Mouse (Mus musculus): ENCODE data around the gene Hsd17b13. TPM values are rescaled to one million over a fixed set of nuclear protein-coding genes. Genes with fewer than 3 reads are reported as not detected.
"Not testable (repeated sequence)": the region's sequence is repeated elsewhere in the genome, so short reads cannot be mapped to it uniquely, and the experiment has no call there.

Hsd17b13 gene
- total RNA-seq (2021): 3.9 and 81.6 TPM in 2 replicates
- long read RNA-seq, experiment 1: 0 reads
- long read RNA-seq, experiment 2, transcript Hsd17b13-202 (7 exons, 1,310 nt): major isoform, 34 of 36 reads
- long read RNA-seq, experiment 2, partial matches to known transcripts: 2 of 36 reads
- long read RNA-seq, experiment 2, other reads (novel, unspliced or antisense): 0 of 36 reads

DNA sequence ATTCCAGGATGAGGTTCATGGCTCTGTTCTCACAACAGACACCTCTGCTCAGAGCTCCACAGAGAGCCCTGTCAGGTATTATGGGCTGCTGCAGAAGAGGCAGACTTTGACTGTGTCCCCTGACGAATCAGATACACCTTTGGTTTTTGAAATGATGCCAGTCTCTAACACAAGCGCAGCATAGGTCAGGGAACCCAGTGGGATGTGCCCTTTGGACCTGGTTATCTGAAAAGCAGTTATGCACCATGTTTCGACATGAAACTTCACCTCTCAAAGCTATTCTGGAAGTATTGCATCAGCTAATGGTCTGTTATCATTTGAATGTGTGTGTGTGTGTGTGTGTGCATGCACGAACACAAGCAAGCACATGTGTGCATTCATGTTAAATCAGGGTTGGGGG is at the start of gene Hsd17b13:
TSS of gene Hsd17b13 (minus strand) at position 114 of the 400 bp plus-strand sequence.
- DNase-seq: no peak

DNA sequence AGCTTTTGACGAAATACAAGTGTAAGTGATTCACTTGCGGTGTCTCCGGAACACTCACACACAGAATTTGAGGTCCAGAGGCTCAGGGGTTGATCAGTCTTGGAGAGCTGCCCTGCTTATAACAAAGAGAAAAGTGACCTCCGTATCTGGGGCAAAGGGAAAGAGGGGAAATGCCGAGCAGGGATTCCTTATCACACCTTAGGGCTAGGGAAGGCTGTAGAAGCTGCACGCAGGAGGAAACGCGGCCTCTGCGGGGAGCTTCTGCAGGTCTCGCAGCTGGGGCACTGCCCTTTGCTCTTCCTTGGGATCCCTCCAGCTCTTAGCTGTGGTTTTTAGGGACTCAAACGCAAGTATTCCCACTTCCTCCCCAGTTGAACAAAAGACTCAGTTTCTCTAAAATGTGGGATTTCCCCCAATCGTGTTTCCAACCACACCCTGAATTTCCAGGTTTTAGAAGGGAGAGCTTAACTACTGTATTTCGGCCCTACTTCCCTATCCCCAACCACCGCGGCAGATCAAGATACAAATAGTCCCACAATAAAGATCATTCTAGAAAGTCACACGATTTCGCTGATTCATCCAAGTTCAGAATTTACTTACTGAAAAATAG is 48.1 kb upstream of the Hsd17b13 start:
- DNase-seq: peak; percentile 9

DNA sequence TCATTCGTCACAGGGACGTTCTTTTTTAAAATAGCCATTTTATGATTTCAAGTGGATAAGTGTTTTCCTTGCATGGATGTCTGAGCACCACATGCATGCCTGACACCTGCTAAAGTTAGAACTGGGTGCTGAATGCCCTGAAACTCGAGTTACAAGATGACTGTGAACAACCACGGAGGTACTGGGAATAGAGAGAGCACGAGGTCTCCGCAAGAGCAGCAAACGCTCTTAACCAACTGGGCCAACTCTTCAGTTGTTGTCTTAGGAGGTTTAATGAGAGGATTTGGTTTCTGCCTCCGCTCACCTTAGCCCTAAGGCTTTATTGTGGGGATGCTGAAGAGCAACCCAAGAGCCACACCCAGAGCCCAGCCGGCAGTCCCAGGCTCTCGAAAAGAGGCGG is 47.6 kb upstream of the Hsd17b13 start:
- DNase-seq: no peak

DNA sequence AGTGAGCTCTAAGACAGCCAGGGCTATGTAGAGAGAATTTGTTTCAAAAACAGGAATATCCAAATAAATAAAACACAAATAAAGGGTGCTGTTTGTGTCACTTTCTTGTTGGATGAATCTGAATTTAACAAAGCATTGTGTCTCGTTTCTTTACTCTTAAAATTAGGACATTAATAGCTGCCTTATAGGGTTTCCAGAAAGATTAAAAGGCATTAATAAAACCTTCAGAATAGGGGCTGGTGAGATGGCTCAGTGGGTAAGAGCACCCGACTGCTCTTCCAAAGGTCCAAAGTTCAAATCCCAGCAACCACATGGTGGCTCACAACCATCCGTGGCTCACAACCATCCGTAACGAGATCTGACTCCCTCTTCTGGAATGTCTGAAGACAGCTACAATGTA is 47.0 kb upstream of the Hsd17b13 start:
- DNase-seq: not testable (repeated sequence)

DNA sequence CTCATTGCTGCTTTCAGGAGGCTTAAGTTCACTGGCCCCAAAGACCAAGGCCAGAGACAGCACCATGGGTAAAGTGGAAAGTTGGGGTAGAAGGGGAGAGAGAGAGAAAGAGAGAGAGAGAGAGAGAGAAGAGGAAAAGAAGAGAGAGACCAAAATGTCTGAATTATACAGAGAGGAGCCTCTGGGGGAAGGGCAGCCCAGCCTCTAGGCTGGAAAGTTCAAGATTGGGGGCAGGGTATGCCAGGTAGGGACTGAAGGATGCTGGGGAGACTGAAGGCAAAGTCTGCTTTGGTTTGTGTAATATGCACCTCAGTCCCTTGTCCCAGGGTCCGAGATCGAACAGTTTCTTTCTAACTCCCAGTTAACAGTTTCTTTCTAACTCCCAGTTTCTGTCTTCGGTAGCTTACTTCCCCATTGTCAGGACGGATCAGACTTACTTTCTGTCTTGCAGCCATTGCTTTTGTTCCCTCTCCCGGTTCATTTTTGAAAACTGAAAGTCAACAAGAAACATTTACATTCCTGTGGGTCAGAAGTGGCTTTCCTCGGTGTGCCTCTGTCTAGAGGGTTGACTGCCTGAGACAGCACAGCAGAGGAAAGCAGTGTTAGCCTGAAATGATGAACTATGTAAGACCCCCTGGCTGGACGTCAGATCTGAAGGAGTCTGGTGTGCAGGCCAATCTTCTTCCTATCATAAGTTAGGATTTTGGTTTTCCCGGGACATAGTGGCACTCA is 46.2 kb upstream of the Hsd17b13 start:
- DNase-seq: no peak

DNA sequence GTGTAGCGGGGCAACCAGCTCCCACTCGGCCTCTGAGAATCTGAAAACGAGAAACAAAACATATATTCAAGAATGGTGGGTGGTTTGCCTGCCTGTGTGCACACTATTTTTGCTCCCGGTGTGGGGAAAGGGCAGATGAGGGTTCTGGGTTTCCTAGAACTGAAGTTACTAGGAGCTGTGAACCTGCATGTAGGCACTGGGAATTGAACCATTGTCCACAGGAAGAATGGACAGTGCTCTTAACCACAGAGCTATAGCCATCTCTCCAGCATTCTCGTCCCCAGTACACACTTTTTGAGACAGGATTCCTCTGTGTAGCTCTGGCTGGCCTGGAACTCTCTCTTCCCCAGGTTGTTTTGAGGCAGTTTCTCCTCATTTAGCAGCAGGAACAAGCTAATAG is 45.3 kb upstream of the Hsd17b13 start:
- DNase-seq: no peak

DNA sequence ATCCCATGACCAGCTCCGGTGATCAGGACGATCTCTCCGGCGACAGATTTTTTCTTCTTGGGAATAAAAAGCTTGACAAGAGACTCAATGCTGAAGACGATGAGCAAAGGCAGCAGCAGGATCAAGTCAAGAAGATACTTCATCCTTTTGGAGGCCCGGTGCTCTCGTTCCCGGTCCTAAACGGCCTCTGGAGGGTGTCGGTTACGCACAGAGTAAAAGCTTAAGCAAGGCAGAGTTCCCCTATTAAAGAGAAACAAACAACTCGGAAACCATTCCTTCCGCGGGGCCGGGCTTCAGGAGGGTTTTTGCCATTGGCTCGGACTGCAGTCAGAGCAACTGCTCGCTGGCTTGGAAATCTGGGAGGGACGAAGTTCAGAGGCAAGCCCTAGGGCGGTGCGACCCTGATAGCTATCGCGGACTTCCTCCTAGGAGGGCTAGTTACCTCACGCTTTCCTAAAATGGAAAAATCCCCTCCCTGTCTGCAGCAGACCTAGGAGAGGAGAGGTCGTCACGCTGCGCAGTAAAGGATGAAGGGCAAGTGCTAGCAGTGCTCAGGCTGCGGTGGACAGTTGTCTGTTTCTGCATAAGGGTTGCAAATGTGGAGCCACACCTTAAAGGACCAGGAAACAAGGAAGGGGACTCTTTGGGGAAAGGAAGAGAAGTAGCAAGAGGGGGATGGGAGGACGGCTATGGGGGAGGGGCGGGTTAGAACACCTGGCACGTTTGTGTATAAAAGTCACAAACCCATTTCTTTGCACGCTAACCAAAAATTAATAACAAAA is 44.6 kb upstream of the Hsd17b13 start, which contains the start of gene Hsd17b11:
TSS of gene Hsd17b11 (minus strand) at position 323 of the 782 bp plus-strand sequence.
- DNase-seq: peak; percentile 93

DNA sequence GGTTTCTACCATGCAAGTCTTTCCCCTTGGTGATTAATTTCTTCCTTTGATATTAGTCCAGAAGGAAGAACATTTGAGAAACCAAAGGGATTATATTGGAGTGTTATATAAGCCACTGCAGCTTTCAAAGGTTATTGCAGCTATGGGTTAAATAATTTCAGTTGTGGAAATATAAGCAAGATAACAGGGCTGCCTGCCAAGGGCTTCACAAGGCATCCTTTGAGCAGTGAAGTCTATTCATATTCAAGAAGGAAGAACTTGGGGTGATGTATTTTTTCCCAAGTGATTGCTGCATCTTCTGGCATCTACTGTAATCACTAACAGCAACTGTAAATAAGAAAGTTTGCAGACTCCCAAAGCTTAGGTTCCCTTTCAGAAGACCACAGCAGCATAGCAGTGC is 34.2 kb upstream of the Hsd17b13 start:
- no peak for DNase-seq

DNA sequence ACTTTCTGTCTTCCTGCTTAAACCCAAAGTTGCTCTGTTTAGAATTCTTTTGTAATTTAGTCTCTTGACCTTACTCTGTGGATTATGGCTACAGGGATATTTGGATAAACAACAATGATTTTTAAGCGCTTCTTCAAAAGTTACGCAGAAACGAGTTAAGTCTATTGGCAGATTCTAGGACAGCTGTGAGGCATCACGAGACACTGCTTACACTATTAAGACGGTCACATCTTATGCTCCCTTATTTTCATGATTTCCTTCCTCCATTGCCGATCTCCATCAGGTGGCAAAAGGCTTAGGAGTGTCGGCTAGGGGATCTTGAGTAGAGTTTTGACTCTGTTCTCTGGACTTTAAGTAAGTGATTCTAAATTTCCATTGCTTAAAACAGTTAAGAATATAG is 33.1 kb upstream of the Hsd17b13 start:
- no peak for DNase-seq

DNA sequence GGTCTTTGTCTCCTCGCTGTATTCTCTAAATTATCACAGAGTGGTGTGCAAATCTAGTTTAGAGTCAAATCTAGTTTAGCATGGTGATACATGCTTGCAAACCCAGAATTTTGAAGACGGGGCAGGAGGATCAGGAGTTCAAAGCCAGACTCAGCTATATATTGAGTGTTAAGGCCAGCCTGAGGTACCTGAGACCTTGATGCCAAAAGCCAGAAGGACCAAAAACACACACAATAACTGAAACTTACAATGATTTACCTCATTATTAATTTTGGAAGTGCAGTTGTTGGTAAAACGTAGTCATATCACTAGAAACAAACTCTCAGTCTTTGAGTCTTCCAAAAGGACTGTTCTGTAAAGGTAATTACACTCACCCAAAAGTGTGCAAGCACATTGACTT is 32.2 kb upstream of the Hsd17b13 start:
- DNase-seq: no peak

DNA sequence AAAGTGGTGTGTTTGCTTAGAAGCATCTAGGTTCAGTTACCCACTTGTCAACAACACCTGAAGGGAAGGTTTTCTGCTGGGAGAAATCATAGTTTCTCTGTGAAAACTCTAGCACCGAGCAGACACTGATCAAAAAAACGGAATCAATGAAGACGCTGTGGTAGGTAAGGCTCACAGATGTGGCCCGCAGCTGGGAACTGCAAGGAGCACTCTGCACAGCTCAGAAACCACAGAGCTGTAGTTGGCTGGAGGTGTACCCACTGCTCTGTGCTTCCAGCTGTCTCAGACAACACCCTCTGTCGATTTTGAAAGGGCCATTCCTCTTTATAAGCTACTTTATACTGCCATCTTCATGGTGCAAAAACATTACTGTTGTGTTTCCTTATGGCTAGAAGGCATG is 30.6 kb upstream of the Hsd17b13 start:
- DNase-seq: no peak

DNA sequence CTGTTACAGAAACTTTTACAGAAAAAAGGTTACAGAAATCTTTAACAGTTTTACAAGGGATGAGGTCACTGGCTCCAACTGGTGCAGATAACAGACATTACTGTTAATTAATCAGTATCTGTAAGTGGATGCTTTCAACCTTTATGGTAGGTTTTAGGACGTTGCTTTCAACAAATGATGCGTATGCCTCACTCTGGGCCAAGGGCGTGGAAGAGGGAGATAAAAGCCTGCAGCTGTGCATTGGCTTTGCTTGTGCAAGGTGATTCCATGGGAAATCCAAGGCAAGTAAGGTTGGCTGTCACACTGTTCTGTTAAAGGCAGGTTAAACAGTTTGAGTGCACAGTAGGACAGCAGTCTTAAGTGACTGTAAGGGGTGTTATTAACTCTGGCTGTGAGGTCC is 29.6 kb upstream of the Hsd17b13 start:
- DNase-seq: no peak

DNA sequence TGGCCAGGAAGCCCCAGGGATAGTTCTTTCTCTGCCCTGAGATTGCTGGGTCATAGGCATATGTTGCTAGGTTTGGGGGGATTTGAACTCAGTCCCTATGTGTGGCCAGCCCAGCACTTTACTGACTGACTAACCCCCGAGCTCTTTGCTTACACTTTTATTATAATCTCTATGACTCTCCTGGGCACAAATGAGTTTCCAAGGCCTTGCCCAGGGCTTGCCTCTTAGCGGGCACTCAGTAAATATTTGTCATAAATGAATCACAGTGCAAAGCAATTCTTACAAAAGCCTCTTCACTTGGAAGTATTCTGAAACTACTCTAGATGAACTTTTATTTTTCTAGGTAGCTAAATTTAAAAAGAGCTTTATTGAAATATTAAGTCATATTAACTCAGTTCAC is 26.7 kb upstream of the Hsd17b13 start:
- no peak for DNase-seq

DNA sequence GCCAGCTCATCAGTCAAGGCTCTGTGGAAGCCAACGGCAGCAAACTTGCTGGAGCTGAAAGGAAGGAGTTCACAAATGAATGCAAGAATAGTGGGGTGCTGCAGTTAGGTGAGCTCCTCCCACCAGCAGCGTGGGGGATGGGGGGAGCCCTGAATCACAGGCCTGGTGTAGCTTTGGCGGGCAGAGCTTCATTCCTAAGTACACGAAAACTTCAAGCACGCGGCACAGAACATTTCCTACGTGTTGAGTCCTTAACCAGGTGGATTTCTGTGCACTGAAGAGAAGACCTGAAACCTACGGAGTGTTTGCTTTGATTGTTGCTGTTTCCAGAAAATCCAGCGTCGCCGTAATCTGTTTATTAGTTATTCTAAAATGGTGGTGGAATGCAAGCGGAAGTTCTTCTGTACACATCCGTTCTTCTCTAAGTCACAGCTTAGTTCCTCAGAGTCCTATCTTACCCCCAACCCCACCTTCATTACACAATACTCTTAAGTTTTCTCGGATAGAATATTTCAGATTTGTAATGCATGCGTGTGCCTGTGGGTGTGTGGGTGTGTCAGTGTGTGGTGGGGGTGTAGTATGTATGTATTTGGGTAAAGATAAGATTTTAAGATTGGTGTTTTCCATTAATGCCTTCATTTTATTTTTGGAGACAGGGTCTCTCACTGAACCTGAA is 26.2 kb upstream of the Hsd17b13 start:
- DNase-seq: no peak

DNA sequence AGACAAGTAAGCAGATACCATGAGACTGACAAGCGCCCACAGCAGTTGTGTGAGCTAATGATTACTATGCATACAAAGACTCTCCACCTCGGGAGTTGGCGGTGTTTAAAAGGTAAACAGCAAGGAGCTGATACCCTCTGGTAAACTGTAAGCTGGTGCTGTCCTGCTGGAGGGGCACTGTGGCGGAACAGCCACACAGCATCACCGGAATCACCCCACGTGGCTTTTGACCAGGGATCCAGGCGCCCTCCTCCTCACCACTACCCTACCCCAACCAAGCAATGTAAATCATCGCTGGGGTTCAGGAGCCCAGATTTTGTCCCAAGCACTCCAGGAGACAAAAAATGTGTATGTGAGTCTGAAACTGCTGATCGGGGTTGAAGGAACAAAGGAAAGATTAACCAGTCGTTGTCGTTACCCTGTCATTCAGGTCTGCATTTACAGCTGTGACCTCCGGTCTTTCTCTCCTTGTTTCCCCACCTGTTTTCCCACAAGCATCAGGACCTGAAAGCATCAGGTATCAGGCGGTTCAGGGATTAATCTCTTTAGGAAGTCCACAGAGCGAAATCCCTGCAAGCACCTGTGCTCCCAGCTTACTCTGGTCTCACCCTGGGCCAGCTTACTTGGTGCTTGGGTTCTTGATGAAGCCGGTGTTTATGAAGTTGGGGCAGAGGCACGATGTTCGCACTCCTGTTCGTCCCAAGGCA is 25.5 kb upstream of the Hsd17b13 start:
- no peak for DNase-seq

DNA sequence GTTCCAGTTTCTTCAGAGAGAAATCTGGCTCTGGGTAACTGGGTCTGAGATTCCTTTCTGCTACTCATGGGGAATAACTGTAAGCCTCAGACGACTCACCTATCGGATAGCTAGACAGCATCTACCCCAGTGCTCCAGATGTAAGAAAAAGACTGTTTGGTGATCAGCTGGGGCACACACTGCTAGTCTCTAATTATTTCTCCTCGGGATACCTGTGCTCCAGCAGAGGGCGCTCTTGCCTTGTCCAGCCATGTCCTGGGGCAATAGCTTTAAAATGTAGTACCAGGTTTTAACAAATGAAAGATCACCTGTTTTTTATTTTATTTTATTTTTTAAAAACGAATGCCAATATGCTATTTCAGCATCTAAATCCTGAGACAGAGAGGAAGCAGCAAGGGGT is 22.5 kb upstream of the Hsd17b13 start:
- DNase-seq: peak; percentile 88

DNA sequence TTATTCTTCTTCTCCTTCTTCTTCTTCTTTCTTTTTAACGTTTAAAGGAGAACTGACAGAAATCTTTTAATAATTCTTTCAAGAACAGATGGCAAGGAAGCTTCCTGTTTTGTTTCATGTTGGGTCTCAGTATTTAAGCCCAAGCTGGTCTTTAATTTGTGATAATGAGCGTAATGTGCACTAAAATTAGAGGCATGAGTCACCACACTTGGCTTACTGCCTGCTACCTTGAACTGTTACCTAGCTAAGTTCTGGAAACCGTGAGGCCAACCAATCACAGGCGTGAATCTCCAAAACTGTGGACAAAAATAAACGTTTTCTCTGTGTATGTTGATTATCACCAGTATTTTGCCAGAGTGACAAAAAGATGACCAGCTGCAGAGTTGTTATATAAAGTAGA is 21.5 kb upstream of the Hsd17b13 start:
- peak; percentile 54 for DNase-seq

DNA sequence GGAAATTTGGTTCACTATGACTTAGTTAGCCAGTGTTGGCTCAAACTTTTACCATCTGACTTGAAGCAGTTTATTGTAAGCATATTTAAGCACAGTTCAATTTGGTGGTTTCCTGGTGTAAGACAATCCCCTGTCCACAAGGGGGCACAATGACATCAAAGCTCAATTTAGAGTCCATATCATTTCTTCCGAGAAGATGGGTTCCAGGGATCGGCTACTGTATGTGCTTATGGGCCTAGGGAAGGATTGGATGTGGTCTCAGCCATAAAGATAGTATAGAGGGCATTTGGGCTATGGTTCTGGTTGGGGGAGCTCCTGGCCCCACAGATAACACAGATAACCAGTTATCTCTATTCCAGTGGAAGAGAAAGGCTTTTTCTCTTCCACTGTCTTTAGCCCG is 18.0 kb upstream of the Hsd17b13 start:
- DNase-seq: peak; percentile 34

DNA sequence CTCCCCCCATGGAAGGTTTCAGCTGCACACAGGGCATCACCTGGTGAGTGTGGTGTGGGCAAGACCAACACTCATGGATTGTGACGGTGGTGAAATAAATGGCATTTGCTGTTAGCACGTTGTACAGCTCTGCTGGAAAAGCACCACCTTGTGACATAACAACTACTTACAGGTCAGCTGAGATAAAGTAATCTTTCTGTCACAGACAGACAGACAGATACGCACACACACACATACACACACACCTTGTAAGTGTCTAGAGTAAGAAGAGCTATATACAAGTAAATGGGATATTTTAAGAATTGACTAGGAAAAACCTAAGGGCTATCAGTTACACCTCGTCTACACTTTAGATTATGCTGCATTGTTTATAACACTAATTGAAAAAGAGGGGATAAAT is 17.5 kb upstream of the Hsd17b13 start:
- no peak for DNase-seq

DNA sequence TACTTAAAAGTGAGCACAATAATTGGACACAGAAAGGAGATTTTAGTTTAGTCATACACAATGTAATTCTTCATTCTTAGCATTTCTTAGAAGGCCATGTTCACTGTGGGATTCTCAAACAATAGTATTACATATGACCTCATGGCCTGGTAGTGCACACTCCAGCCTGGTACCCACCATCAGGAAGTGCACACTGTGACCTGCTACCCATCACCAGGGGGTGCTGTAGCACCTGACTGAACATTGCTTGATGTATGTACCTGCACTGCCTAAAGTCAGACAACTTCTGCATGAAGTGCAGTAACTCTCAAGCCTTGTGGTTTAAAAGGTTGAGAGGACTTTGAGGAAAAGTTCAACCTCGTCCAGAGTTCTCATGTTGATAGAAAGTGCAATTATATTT is 16.4 kb upstream of the Hsd17b13 start:
- no peak for DNase-seq

DNA sequence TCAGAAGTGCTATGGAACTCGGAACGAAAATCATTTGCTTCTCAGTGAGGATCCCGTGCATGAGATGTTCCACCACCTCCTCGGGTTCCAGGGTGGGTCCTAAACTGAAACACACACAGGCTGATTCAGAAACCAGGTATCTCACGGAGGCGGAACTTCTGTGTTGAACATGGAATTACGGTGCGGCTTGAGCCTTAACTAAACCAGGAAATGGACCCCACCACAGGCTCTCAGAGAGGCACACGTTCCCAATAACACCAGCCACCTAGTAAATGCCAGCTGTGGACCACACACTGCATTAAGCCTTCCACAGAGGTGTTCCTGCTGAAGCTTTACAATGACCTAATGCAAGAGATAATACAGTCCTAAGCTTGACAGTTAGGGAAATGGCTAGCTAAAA is 15.6 kb upstream of the Hsd17b13 start:
- DNase-seq: no peak
